Mouse (Mus musculus): Measurements from ENCODE around the gene Tnfrsf1b.

The Tnfrsf1b gene

GRCm38 (mm10) chr4:145270136-145270535 is 23.5 kb upstream of the Tnfrsf1b start:
- TF ChIP-seq GATA4 (IDR thresholded peaks at IDR 0.05; ENCODE audit: insufficient replicate concordance, low read length) = no peak

- TF ChIP-seq GATA4 (IDR thresholded peaks at IDR 0.05; ENCODE audit: insufficient replicate concordance, low read length) = no peak
Observed at GRCm38 (mm10) chr4:145267631-145268110, 21.0 kb upstream of the Tnfrsf1b start.

- TF ChIP-seq GATA4 (IDR thresholded peaks at IDR 0.05; ENCODE audit: insufficient replicate concordance, low read length) = no peak
Observed at GRCm38 (mm10) chr4:145266505-145266904, 19.8 kb upstream of the Tnfrsf1b start.

GRCm38 (mm10) chr4:145264761-145265160 is 18.1 kb upstream of the Tnfrsf1b start:
- TF ChIP-seq GATA4 (IDR thresholded peaks at IDR 0.05; ENCODE audit: insufficient replicate concordance, low read length) = no peak

GRCm38 (mm10) chr4:145263583-145263982 is 16.9 kb upstream of the Tnfrsf1b start:
- no peak for TF ChIP-seq GATA4 (IDR thresholded peaks at IDR 0.05; ENCODE audit: insufficient replicate concordance, low read length)

- TF ChIP-seq GATA4 (IDR thresholded peaks at IDR 0.05; ENCODE audit: insufficient replicate concordance, low read length) = no peak
Observed at GRCm38 (mm10) chr4:145260802-145261201, 14.1 kb upstream of the Tnfrsf1b start.

- TF ChIP-seq GATA4 (IDR thresholded peaks at IDR 0.05; ENCODE audit: insufficient replicate concordance, low read length) = no peak
Observed at GRCm38 (mm10) chr4:145257751-145258434, 11.2 kb upstream of the Tnfrsf1b start.

- TF ChIP-seq GATA4 (IDR thresholded peaks at IDR 0.05; ENCODE audit: insufficient replicate concordance, low read length) = no peak
Observed at GRCm38 (mm10) chr4:145256144-145256543, 9.5 kb upstream of the Tnfrsf1b start.

GRCm38 (mm10) chr4:145254418-145254817 is 7.7 kb upstream of the Tnfrsf1b start:
- no peak for TF ChIP-seq GATA4 (IDR thresholded peaks at IDR 0.05; ENCODE audit: insufficient replicate concordance, low read length)

GRCm38 (mm10) chr4:145252611-145253010 is 5.9 kb upstream of the Tnfrsf1b start:
- no peak for TF ChIP-seq GATA4 (IDR thresholded peaks at IDR 0.05; ENCODE audit: insufficient replicate concordance, low read length)

- no peak for TF ChIP-seq GATA4 (IDR thresholded peaks at IDR 0.05; ENCODE audit: insufficient replicate concordance, low read length)
Observed at GRCm38 (mm10) chr4:145251546-145251945, 4.9 kb upstream of the Tnfrsf1b start.

- TF ChIP-seq GATA4 (IDR thresholded peaks at IDR 0.05; ENCODE audit: insufficient replicate concordance, low read length) = no peak
Observed at GRCm38 (mm10) chr4:145250002-145250401, 3.3 kb upstream of the Tnfrsf1b start.

GRCm38 (mm10) chr4:145247556-145247955 is 886 bp upstream of the Tnfrsf1b start:
- TF ChIP-seq GATA4 (IDR thresholded peaks at IDR 0.05; ENCODE audit: insufficient replicate concordance, low read length) = no peak

GRCm38 (mm10) chr4:145245581-145245980 is 1.1 kb downstream of the Tnfrsf1b start:
- no peak for TF ChIP-seq GATA4 (IDR thresholded peaks at IDR 0.05; ENCODE audit: insufficient replicate concordance, low read length)

GRCm38 (mm10) chr4:145244676-145245075 is 2.0 kb downstream of the Tnfrsf1b start:
- TF ChIP-seq GATA4 (IDR thresholded peaks at IDR 0.05; ENCODE audit: insufficient replicate concordance, low read length) = no peak

GRCm38 (mm10) chr4:145242719-145243350 is 3.8 kb downstream of the Tnfrsf1b start:
- no peak for TF ChIP-seq GATA4 (IDR thresholded peaks at IDR 0.05; ENCODE audit: insufficient replicate concordance, low read length)
